Mouse (Mus musculus) G1E (cell line): ENCODE measurements around the gene Tmc8. TPM values are rescaled to one million over a fixed set of nuclear protein-coding genes. Genes with fewer than 3 reads are reported as not detected.

Experiments
- ATAC-seq: 2 replicates; pipeline ENCODE4 v1.8.0; 2016; ENCODE audit warnings: mild to moderate bottlenecking; ENCODE audit not compliant: insufficient number of reproducible peaks, poor library complexity, low FRiP score, severe bottlenecking; ENCODE audit errors: extremely low read depth
- DNase-seq: peaks from one replicate; pipeline ENCODE4 v3.0.0; 2012; ENCODE audit warnings: low spot score
- H3K27me3 ChIP-seq: 2 replicates; pipeline ENCODE4 v1.6.1; 2012; ENCODE audit warnings: mild to moderate bottlenecking, low read length, inconsistent platforms; ENCODE audit not compliant: insufficient read depth
- H3K36me3 ChIP-seq: replicated peaks from 2 replicates; pipeline ENCODE3; 2012; ENCODE audit warnings: mild to moderate bottlenecking, inconsistent platforms
- H3K4me1 ChIP-seq: 2 replicates; pipeline ENCODE4 v1.6.1; 2012; ENCODE audit warnings: low read depth, low read length, inconsistent platforms, mixed read lengths; ENCODE audit not compliant: insufficient read depth
- H3K4me3 ChIP-seq: 2 replicates; pipeline ENCODE4 v1.5.1; 2012; ENCODE audit warnings: low read depth, mild to moderate bottlenecking, inconsistent platforms, low read length, moderate library complexity, mixed read lengths
- H3K9me3 ChIP-seq: replicated peaks from 2 replicates; pipeline ENCODE4 v1.6.1; 2012; ENCODE audit warnings: inconsistent platforms
- CTCF ChIP-seq: IDR thresholded peaks from 2 replicates; pipeline ENCODE4 v1.5.1; 2012; ENCODE audit warnings: low read depth, low read length, inconsistent platforms, mixed read lengths
- GATA1 ChIP-seq: IDR thresholded peaks from 2 replicates; pipeline ENCODE4 v1.6.1; 2012; ENCODE audit warnings: borderline replicate concordance, low read length, inconsistent platforms, mixed read lengths
- GATA2 ChIP-seq: IDR thresholded peaks from 2 replicates; pipeline ENCODE4 v1.6.1; 2012; ENCODE audit warnings: low read depth, low read length, inconsistent platforms, borderline replicate concordance
- POLR2AphosphoS5 ChIP-seq: IDR thresholded peaks from 2 replicates; pipeline ENCODE4 v1.6.1; 2012; ENCODE audit warnings: low read depth, low read length, inconsistent platforms; ENCODE audit not compliant: insufficient replicate concordance
- TAL1 ChIP-seq: conservative IDR thresholded peaks from 2 replicates; pipeline ENCODE4 v1.6.1; 2012; ENCODE audit warnings: low read depth, low read length, inconsistent platforms, mixed read lengths
- polyA plus RNA-seq: library from polyadenylated mRNA; stranded (reverse); fragments of >175 nt; gene quantifications from 2 replicates; pipeline ENCODE4 v1.2.3, GENCODE M21; 2012
- total RNA-seq, 2 experiments: library from RNA; stranded (forward) in 1 of 2; stranded (reverse) in 1 of 2; fragments of 200-1000 nt in 1 of 2; fragments of >200 nt in 1 of 2; fragmentation: Nextera tagmentation in 1 of 2; gene quantifications; 2 replicates each; pipeline ENCODE4 v1.2.3; 2014 to 2017

Gene Tmc8
- total and polyA plus RNA-seq, 3 experiments: 3.4 to 43.8 (median 26.9) TPM

DNA sequence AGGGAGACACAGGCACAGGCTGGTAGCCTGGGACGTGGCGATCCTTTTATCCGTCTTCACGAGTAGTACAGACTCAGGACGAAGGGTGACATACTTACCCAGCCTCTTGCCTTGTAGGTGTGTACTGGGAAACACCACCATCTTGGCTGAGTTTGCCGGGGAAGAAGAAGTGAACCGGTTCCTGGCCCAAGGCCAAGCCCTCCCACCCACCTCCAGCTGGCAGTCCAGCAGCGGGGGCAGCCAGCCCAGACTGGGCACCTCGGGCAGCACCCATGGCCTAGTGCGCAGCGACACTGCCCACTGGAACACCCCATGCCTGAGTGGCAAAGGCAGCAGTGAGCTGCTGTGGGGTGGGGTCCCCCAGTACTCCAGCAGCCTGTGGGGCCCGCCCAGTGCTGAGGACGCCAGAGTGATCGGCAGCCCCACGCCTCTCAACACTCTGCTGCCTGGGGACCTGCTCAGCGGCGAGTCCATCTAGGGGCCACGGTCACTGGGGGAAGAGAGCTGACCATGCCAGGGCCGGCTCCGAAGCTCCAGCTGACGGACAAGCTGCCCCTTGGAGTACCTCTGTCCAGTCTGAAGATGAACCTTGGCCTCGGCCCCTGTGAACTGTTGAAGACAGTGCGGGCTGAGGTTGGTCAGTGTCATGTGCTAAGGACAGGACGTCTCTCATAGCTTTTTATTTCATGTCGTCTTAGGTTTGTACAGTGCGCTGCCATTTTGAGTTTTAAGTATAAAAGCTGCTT, 21.3 kb upstream of the Tmc8 start:
- no peak for DNase-seq
- ATAC-seq: no peak
- Histone ChIP-seq H3K36me3 (peaks cover 95% of the 10 kb centered on the region), H3K4me1 (peaks cover 4% of the 10 kb centered on the region; the same call in 1 of the 2 replicates), H3K4me3 (no peak overlapping the region), H3K27me3 (no peaks in the 10 kb centered on the region), H3K9me3 (no peaks in the 10 kb centered on the region)
- no peak for TF ChIP-seq GATA1
- no peak for TF ChIP-seq GATA2
- TF ChIP-seq POLR2AphosphoS5: no peak
- TF ChIP-seq TAL1: no peak
- TF ChIP-seq CTCF: no peak

DNA sequence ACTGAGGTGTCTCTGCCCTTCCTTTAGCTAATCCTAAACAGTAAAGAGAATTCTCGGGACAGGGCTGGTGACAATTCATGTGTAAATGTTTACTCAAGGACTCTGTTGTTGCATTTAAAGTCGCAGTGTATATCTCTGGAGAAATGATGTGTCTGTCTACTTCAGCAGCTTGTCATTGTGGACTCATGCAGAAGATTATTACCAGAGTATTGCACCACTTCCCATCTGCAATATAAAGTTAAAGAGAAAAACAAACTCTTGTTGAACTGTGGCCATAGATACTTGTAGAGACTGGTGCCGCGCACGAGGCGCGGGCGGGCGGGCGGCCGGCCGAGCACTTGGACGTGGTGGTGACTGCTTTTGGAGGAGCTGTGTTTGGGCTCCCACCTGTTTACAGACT, 20.1 kb upstream of the Tmc8 start:
- ATAC-seq: no peak
- TF ChIP-seq TAL1 (no peak), GATA1 (no peak), GATA2 (no peak), POLR2AphosphoS5 (no peak), CTCF (no peak)

DNA sequence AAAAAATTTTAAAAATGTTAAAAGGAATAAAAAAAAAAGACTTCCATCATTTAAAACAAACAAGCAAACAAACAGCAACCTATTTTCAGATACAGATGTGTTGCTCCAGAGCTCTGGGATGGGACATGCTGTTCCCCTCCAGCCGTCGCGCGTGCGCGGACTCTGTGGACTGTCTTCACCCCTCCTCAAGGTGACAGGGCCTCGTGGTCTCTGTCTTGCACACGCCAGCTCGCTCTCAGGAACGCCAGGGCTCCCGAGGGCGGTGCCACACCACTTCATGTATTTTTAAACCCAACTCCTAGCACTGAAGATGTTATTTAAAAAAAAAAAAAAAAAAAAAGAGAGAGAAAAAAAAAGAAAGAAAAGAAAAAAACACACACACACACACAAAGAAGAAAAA, 19.6 kb upstream of the Tmc8 start:
- peaks cover 5% of the 10 kb centered on the region; the same call in 1 of the 2 replicates for H3K4me1 ChIP-seq
- no peak overlapping the region for H3K4me3 ChIP-seq
- H3K36me3 ChIP-seq: peaks cover 95% of the 10 kb centered on the region
- H3K27me3 ChIP-seq: no peaks in the 10 kb centered on the region
- TF ChIP-seq POLR2AphosphoS5 (no peak), GATA2 (no peak), CTCF (no peak), TAL1 (no peak), GATA1 (no peak)
- ATAC-seq (no peak), DNase-seq (no peak)
- no peaks in the 10 kb centered on the region for H3K9me3 ChIP-seq

More for the DNA sequence above, 20.1 kb upstream of the Tmc8 start:
- Histone ChIP-seq H3K4me3 (no peak overlapping the region), H3K9me3 (no peaks in the 10 kb centered on the region), H3K4me1 (peaks cover 4% of the 10 kb centered on the region; the same call in 1 of the 2 replicates), H3K27me3 (no peaks in the 10 kb centered on the region), H3K36me3 (peaks cover 96% of the 10 kb centered on the region)
- DNase-seq: no peak

DNA sequence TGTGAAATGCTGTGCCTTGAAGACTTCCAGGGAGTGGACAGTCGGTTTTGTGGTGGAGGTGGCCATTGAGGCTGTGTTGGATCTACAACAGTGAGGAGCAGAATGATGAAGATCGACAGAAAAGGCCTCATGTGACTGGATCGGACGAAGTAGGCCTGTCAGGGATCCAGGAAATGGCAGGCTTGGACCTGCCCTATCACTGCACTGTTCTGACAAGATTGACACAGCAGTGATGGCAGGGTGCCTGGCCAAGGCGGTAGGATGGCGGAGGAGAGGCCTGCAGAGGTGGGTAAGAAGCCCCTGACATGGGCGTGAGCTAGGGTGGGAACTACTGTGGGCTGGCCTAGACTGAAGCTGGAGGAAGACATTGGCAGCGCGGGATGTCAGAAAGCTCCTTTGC, 17.6 kb upstream of the Tmc8 start:
- TF ChIP-seq GATA1 (no peak), GATA2 (no peak), TAL1 (no peak), POLR2AphosphoS5 (no peak), CTCF (no peak)

DNA sequence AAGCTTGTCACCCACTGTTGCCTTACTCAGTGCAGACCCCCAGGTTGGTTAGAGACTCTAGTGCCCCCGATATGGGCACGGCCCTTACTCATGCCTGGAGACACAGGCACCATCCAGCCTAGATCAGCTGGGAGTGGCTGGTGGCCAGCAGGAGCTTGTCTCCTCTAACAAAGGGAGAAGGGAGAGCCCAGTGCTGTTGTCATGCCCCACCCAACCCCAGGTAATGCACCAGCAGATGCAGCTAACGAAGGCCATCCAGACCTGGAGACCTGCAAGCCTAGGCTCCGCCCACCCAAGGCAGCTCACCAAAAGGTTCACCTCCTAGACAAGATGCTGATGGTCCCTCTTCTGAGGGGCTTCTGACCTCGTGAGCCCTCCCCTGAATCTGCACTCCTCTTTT, 16.5 kb upstream of the Tmc8 start:
- no peak for DNase-seq
- Histone ChIP-seq H3K4me3 (no peak overlapping the region), H3K36me3 (peaks cover 93% of the 10 kb centered on the region), H3K4me1 (peaks cover 14% of the 10 kb centered on the region), H3K27me3 (no peaks in the 10 kb centered on the region), H3K9me3 (no peaks in the 10 kb centered on the region)
- TF ChIP-seq TAL1 (no peak), GATA2 (no peak), CTCF (no peak), GATA1 (no peak), POLR2AphosphoS5 (no peak)
- no peak for ATAC-seq

More for the DNA sequence above, 17.6 kb upstream of the Tmc8 start:
- no peaks in the 10 kb centered on the region for H3K9me3 ChIP-seq
- peaks cover 14% of the 10 kb centered on the region for H3K4me1 ChIP-seq
- no peak overlapping the region for H3K4me3 ChIP-seq
- H3K36me3 ChIP-seq: peaks cover 93% of the 10 kb centered on the region
- DNase-seq (no peak), ATAC-seq (no peak)
- no peaks in the 10 kb centered on the region for H3K27me3 ChIP-seq

DNA sequence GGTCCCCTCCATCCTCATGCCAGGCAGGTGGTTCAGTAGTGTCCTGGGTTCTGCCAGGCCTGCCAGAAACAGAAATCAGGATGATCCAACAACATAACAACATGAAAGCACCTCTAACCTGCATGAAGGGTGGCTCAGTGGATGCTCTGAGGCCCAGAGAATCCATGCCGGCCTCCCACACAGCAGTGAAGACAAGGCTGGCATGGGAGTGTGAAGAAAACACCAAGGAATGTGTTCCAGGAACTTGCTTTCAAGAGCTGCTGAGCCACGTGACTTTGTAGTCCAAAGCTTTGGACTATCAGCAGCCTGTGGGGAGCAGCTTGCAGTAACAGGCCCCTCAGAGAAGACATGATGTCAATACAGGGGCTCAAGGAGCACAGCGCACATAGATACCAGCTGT, 15.6 kb upstream of the Tmc8 start:
- H3K27me3 ChIP-seq: no peaks in the 10 kb centered on the region
- DNase-seq (no peak), ATAC-seq (no peak)
- TF ChIP-seq GATA2 (no peak), CTCF (no peak), GATA1 (no peak), POLR2AphosphoS5 (no peak), TAL1 (no peak)
- peaks cover 14% of the 10 kb centered on the region for H3K4me1 ChIP-seq
- no peaks in the 10 kb centered on the region for H3K9me3 ChIP-seq
- no peak overlapping the region for H3K4me3 ChIP-seq
- peaks cover 91% of the 10 kb centered on the region for H3K36me3 ChIP-seq
